Mouse (Mus musculus) liver, postnatal 0 days (tissue): ENCODE measurements around the gene Entpd8. TPM values are rescaled to one million over a fixed set of nuclear protein-coding genes. Genes with fewer than 3 reads are reported as not detected.

Source experiments
- ATAC-seq: fragments of 200-750 bp; cut with Nextera tagmentation; 2 replicates; pipeline ENCODE4 v1.8.0; 2017; ENCODE audit warnings: mild to moderate bottlenecking, moderate library complexity
- DNase-seq: peaks from one replicate; pipeline ENCODE4 v3.0.0-alpha.2; 2016
- H3K27ac ChIP-seq: fragments of 300-500 bp; sonication (generic); 2 replicates; pipeline ENCODE4 v1.5.1; 2014; ENCODE audit warnings: antibody characterized with exemption, moderate library complexity, mild to moderate bottlenecking, low read depth
- H3K27me3 ChIP-seq: fragments of 300-500 bp; sonication (generic); 2 replicates; pipeline ENCODE4 v1.6.1; 2014; ENCODE audit warnings: low read length, control low read depth, mixed read lengths; ENCODE audit not compliant: insufficient read depth
- H3K36me3 ChIP-seq: fragments of 300-500 bp; sonication (generic); replicated peaks from 2 replicates; pipeline ENCODE4 v1.6.1; 2014; ENCODE audit warnings: mild to moderate bottlenecking, control low read depth, low read length, moderate library complexity, mixed read lengths; ENCODE audit not compliant: insufficient read depth
- H3K4me1 ChIP-seq: fragments of 300-500 bp; sonication (generic); 2 replicates; pipeline ENCODE4 v1.6.1; 2014; ENCODE audit warnings: antibody characterized with exemption, mild to moderate bottlenecking, control low read depth; ENCODE audit not compliant: insufficient read depth
- H3K4me2 ChIP-seq: fragments of 300-500 bp; sonication (generic); 2 replicates; pipeline ENCODE4 v1.6.1; 2014; ENCODE audit warnings: low read depth, mild to moderate bottlenecking, low read length, moderate library complexity, mixed read lengths
- H3K4me3 ChIP-seq: fragments of 300-500 bp; sonication (generic); 2 replicates; pipeline ENCODE4 v1.5.1; 2014; ENCODE audit warnings: low read depth, low read length
- H3K9ac ChIP-seq: fragments of 300-500 bp; sonication (generic); replicated peaks from 2 replicates; pipeline ENCODE4 v1.6.1; 2014; ENCODE audit warnings: mild to moderate bottlenecking, moderate library complexity
- H3K9me3 ChIP-seq: fragments of 300-500 bp; sonication (generic); 2 replicates; pipeline ENCODE4 v1.6.1; 2016; ENCODE audit warnings: mild to moderate bottlenecking, control low read depth, low read length, mixed read lengths
- CTCF ChIP-seq: sonication (generic); IDR thresholded peaks from 2 replicates; pipeline ENCODE4 v1.5.1; 2016; ENCODE audit warnings: antibody characterized with exemption, low read depth
- EP300 ChIP-seq: IDR thresholded peaks from 2 replicates; pipeline ENCODE4 v1.6.1; 2016; ENCODE audit warnings: antibody characterized with exemption, low read depth, mild to moderate bottlenecking
- WGBS: fragments of 180-500 bp; shearing (Covaris S2); extraction: QIAGEN DNeasy Blood & Tissue Kit; methylation state at CpG from one replicate; pipeline ENCODE4 v1.1.7; 2014; ENCODE audit not compliant: insufficient replicate concordance; 5-methylcytosine and 5-hydroxymethylcytosine counted together
- polyA plus RNA-seq: library from polyadenylated mRNA; unstranded; fragments of >200 nt; fragmentation: Nextera tagmentation; extraction: Ambion mirVana; gene quantifications from 2 replicates; pipeline ENCODE4 v1.2.1, GENCODE M21; 2015

Entpd8 gene
- polyA plus RNA-seq, 1 experiment from 2014 or later = 25.9 TPM

- 0 out of 2 replicates have a peak, but pooled peaks cover 2% of the 10 kb centered on the region for H3K36me3 ChIP-seq
- no peak overlapping the region for H3K4me2 ChIP-seq
- no peak for ATAC-seq
- H3K9me3 ChIP-seq = no peaks in the 10 kb centered on the region
- no peak for TF ChIP-seq EP300
- no peak for TF ChIP-seq CTCF
- no peak overlapping the region for H3K27ac ChIP-seq
- no peak overlapping the region for H3K9ac ChIP-seq
- H3K4me3 ChIP-seq = no peak overlapping the region
- H3K4me1 ChIP-seq = no peaks in the 10 kb centered on the region
- DNase-seq = no peak
- H3K27me3 ChIP-seq = no peaks in the 10 kb centered on the region
Observed at GRCm38 (mm10) chr2:25065537-25065936, 14.6 kb upstream of the Entpd8 start.

DNA sequence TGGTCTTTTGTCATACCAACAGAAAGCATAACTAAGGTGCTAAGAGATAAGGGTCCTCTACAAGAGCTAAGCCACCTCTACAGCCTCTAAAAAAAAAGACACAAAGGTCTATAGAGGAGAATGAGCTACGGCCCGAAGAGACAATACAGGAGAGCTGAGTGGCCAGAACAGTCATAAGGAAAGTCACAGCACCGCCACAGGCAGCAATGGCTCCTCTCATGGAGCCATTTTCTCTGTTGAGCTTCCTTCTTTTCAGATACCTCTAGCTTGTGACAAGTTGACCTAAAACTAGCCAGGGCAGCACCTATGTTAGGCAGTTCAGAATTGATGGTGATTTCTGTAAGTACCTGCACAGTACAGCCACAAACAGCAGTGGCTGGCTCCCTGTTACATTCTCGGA lies 13.6 kb upstream of the Entpd8 start:
- no peak for ATAC-seq
- Histone ChIP-seq H3K9me3 (no peaks in the 10 kb centered on the region), H3K4me2 (no peak overlapping the region), H3K4me1 (no peaks in the 10 kb centered on the region), H3K27me3 (no peaks in the 10 kb centered on the region), H3K27ac (no peak overlapping the region), H3K9ac (no peak overlapping the region), H3K4me3 (no peak overlapping the region), H3K36me3 (no peaks in the 10 kb centered on the region)
- WGBS = 81% methylated on average over 4 of the region's 4 CpGs
- no peak for TF ChIP-seq CTCF
- no peak for DNase-seq

DNA sequence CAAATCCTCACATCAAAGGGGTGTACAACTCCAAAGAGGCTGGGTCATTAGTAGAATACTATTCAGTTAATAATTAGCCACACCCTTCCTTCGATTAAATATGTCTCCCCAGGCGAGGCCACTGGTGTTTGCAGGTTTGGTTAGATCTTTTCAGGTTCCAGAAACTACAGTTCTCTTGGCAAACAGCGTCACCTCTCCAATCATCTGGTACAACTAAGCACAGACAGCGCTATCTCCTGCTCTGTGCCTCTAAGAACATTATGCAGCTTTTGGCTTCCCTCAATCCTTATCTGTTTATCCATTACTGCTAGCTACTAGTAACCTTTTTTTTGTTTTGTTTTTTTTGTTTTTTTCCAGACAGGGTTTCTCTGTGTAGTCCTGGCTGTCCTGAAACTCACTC lies 10.6 kb upstream of the Entpd8 start:
- Histone ChIP-seq H3K4me2 (no peak overlapping the region), H3K4me3 (no peak overlapping the region), H3K27ac (no peak overlapping the region), H3K4me1 (no peaks in the 10 kb centered on the region), H3K27me3 (no peaks in the 10 kb centered on the region), H3K9ac (no peak overlapping the region), H3K36me3 (no peaks in the 10 kb centered on the region), H3K9me3 (no peaks in the 10 kb centered on the region)
- 61% methylated on average over 4 of the region's 4 CpGs for WGBS
- DNase-seq = no peak
- no peak for TF ChIP-seq EP300
- no peak for TF ChIP-seq CTCF
- ATAC-seq = no peak

GRCm38 (mm10) chr2:25072398-25072797 lies 7.7 kb upstream of the Entpd8 start:
- H3K4me1 ChIP-seq = no peaks in the 10 kb centered on the region
- H3K4me3 ChIP-seq = no peak overlapping the region
- H3K4me2 ChIP-seq = no peak overlapping the region
- DNase-seq = no peak
- no peak for TF ChIP-seq EP300
- peak; percentile 29 for TF ChIP-seq CTCF
- no peaks in the 10 kb centered on the region for H3K27me3 ChIP-seq
- ATAC-seq = no peak
- no peak overlapping the region for H3K27ac ChIP-seq
- no peak overlapping the region for H3K9ac ChIP-seq
- H3K36me3 ChIP-seq = no peaks in the 10 kb centered on the region
- 83% methylated on average over 4 of the region's 4 CpGs for WGBS
- H3K9me3 ChIP-seq = no peaks in the 10 kb centered on the region

DNA sequence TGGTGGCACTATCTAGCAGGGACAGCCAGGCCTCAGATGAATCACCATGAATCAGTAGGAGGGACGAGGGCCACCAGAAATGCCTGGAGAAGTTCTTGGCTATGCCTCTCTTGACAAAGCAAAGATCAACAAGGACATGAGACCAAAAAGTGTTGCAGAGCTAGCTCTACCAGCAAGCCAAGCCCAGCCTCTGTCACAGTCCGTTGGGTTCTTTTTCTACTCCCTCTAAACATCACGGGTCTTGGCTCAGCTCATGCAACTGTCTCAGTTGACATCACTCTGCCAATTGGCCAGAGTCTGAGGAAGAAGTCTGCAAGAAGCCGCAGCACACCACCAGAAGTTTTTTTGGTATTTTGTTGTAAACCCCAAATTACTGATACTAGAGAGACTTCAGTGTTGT lies 4.6 kb upstream of the Entpd8 start:
- Histone ChIP-seq H3K9me3 (no peaks in the 10 kb centered on the region), H3K27ac (no peak overlapping the region), H3K4me1 (peaks cover 6% of the 10 kb centered on the region), H3K27me3 (no peaks in the 10 kb centered on the region), H3K4me2 (no peak overlapping the region), H3K36me3 (no peaks in the 10 kb centered on the region), H3K4me3 (no peak overlapping the region), H3K9ac (no peak overlapping the region)
- DNase-seq = no peak
- 75% methylated on average over 4 of the region's 4 CpGs for WGBS
- TF ChIP-seq EP300 = no peak
- no peak for TF ChIP-seq CTCF
- ATAC-seq = no peak

DNA sequence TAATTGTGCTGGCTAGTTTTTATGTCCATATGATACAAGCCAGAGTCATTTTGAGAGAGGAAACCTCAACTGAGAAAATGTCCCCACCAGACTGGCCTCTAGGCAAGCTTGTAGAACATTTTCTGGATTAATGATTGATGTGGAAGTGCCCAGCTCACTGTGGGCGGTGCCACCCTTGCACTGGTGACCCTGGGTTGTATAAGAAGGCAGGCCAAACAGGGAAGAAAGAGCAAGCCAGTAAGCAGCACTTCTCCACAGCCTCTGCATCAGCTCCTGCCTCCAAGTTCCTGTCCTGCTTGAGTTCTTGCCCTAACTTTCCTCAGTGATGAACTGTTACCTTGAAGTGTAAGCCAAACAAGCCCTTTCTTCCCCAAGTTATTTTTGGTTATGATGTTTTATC lies 1.1 kb upstream of the Entpd8 start:
- TF ChIP-seq EP300 = no peak
- no peaks in the 10 kb centered on the region for H3K27me3 ChIP-seq
- H3K9me3 ChIP-seq = no peaks in the 10 kb centered on the region
- peak overlapping the region; percentile 72 for H3K27ac ChIP-seq
- H3K9ac ChIP-seq = no peak overlapping the region
- peaks cover 10% of the 10 kb centered on the region for H3K4me1 ChIP-seq
- ATAC-seq (peak; percentile 71), DNase-seq (peak; percentile 54)
- 38% methylated on average over 1 of the region's 1 CpGs for WGBS
- peak overlapping the region; percentile 45 for H3K4me2 ChIP-seq
- H3K4me3 ChIP-seq = no peak overlapping the region
- H3K36me3 ChIP-seq = no peaks in the 10 kb centered on the region

DNA sequence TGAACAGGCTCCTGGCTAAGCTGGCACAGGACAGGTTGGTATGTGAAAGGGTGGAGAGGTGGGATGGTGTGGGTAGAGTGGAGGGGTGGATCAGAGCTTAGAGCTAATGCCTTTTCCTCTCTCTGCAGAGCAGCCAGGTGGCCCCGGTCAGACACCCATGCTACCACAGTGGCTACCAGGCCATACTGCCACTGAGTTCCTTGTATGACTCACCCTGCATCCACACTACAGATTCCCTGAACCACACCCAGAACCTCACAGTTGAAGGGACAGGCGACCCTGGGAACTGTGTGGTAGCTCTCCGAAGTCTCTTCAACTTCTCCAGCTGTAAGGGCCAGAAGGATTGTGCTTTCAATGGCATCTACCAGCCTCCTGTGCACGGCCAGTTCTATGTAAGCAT lies 3.6 kb downstream of the Entpd8 start:
- H3K4me2 ChIP-seq = no peak overlapping the region
- no peak overlapping the region for H3K9ac ChIP-seq
- no peaks in the 10 kb centered on the region for H3K27me3 ChIP-seq
- no peaks in the 10 kb centered on the region for H3K36me3 ChIP-seq
- no peak overlapping the region for H3K27ac ChIP-seq
- H3K4me1 ChIP-seq = peaks cover 4% of the 10 kb centered on the region
- no peak for ATAC-seq
- no peak overlapping the region for H3K4me3 ChIP-seq
- 78% methylated on average over 4 of the region's 4 CpGs for WGBS
- H3K9me3 ChIP-seq = no peaks in the 10 kb centered on the region
- no peak for DNase-seq
- TF ChIP-seq CTCF = no peak
- no peak for TF ChIP-seq EP300
